Comparison of ENCODE assay signal across 15 mouse cellular contexts in the genomic region with DNA sequence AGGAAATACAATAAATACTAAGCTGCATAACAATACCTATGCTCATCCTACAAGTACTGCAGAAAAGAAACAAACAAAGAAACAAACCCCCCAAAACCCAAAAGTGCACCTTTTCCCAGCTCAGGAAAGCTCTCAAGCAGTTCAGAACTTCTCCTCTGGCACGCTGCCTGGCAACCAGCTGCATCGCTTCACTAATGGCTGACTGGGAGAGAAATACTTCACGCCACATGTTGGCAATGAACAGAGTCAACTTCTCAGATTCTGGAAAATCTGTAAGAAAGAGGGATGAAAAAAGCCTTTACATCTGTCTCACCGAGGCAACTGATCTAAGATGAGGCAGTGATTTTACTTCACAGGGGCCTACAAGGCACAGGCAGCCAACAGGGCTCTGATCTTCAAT. TPM values are rescaled to one million over a fixed set of nuclear protein-coding genes. Genes with fewer than 3 reads are reported as not detected.
DNase-seq lines count a peak whose midpoint lies in the region; ATAC-seq and TF ChIP-seq lines count a peak whose summit lies in the region.
"Had no signal": no experiment of that assay in that cellular context is flagged by ENCODE, and none has a peak within 500 bp of the region (broad histone marks: within the 10 kb centered on the region; RNA-seq: fewer than 3 reads in every experiment).

No protein-coding gene starts in this region.

- peaks cover 5% of the 10 kb centered on the region; the same call in 1 of the 2 replicates for H3K36me3 ChIP-seq in kidney, adult 2 months (ENCODE audit: control insufficient read depth, insufficient read depth, low read length)
- peaks cover 94% of the 10 kb centered on the region for H3K36me3 ChIP-seq in kidney, embryonic 15.5 days
- H3K36me3 ChIP-seq in lung, postnatal 0 days (ENCODE audit: insufficient read depth, low read length): peaks cover 60% of the 10 kb centered on the region
- peaks cover 92% of the 10 kb centered on the region for H3K36me3 ChIP-seq in forebrain, embryonic 10.5 days (replicated peaks)

- no peaks in the 10 kb centered on the region for H3K27me3 ChIP-seq in kidney, adult 2 months (replicated peaks; ENCODE audit: control insufficient read depth, insufficient read depth, low read length)
- H3K27me3 ChIP-seq in kidney, embryonic 15.5 days: no peaks in the 10 kb centered on the region
- no peaks in the 10 kb centered on the region for H3K27me3 ChIP-seq in lung, postnatal 0 days (replicated peaks; ENCODE audit: insufficient read depth, low read length)
- no peaks in the 10 kb centered on the region for H3K27me3 ChIP-seq in forebrain, embryonic 10.5 days (ENCODE audit: poor library complexity, severe bottlenecking)
- H3K27me3 ChIP-seq: hindbrain, embryonic 13.5 days; megakaryocyte, embryonic 14.5 days had no signal

- no peak overlapping the region for H3K4me3 ChIP-seq in kidney, adult 2 months (ENCODE audit: insufficient read depth, low read depth, low read length)
- no peak overlapping the region for H3K4me3 ChIP-seq in kidney, embryonic 15.5 days (replicated peaks)
- no peak overlapping the region for H3K4me3 ChIP-seq in lung, postnatal 0 days (ENCODE audit: low read depth, low read length)
- no peak overlapping the region for H3K4me3 ChIP-seq in forebrain, embryonic 10.5 days
- H3K4me3 ChIP-seq: erythroblast, embryonic 14.5 days; hindbrain, embryonic 13.5 days; megakaryocyte, embryonic 14.5 days had no signal

- H3K9me3 ChIP-seq in kidney, embryonic 15.5 days (replicated peaks): no peaks in the 10 kb centered on the region
- no peaks in the 10 kb centered on the region for H3K9me3 ChIP-seq in lung, postnatal 0 days (ENCODE audit: low read length)
- H3K9me3 ChIP-seq in forebrain, embryonic 10.5 days: no peaks in the 10 kb centered on the region
- H3K9me3 ChIP-seq: hindbrain, embryonic 13.5 days; megakaryocyte, embryonic 14.5 days had no signal

- H3K27ac ChIP-seq in kidney, adult 2 months (ENCODE audit: insufficient read depth, low read depth, low read length): no peak overlapping the region
- H3K27ac ChIP-seq in kidney, embryonic 15.5 days: no peak overlapping the region
- H3K27ac ChIP-seq in lung, postnatal 0 days (ENCODE audit: low read length): no peak overlapping the region
- no peak overlapping the region for H3K27ac ChIP-seq in forebrain, embryonic 10.5 days
- H3K27ac ChIP-seq: hindbrain, embryonic 13.5 days; liver, embryonic 14.5 days had no signal

- TF ChIP-seq EP300 in lung, postnatal 0 days (IDR thresholded peaks at IDR 0.05): no peak

- H3K4me2 ChIP-seq in kidney, embryonic 15.5 days: no peak overlapping the region
- H3K4me2 ChIP-seq in lung, postnatal 0 days (replicated peaks; ENCODE audit: low read depth, low read length): no peak overlapping the region
- H3K4me2 ChIP-seq: hindbrain, embryonic 13.5 days had no signal

- no peak for ATAC-seq in kidney, embryonic 15.5 days (replicated peaks; ENCODE audit: low FRiP score)
- ATAC-seq in lung, postnatal 0 days: no peak

- 61% methylated on average over 4 of the region's 4 CpGs for WGBS in kidney, adult 2 months
- 79% methylated on average over 4 of the region's 4 CpGs for WGBS in kidney, embryonic 15.5 days
- 65% methylated on average over 4 of the region's 4 CpGs for WGBS in lung, postnatal 0 days
- 97% methylated on average over 4 of the region's 4 CpGs for WGBS in forebrain, embryonic 10.5 days

- TF ChIP-seq CTCF in kidney, adult 2 months (conservative IDR thresholded peaks at IDR 0.05; ENCODE audit: insufficient read depth, insufficient read length, low read depth, low read length): no peak
- TF ChIP-seq CTCF in lung, postnatal 0 days (IDR thresholded peaks at IDR 0.05): no peak

- peak; percentile 52 for DNase-seq in kidney, adult 2 months
- peak; percentile 6 for DNase-seq in ovary, postnatal 14 days (ENCODE audit: low spot score)
- no peak for DNase-seq in ovary, adult 18-20 months (ENCODE audit: low spot score)
- DNase-seq in lung, postnatal 0 days (ENCODE audit: low spot score): peak; percentile 15
- DNase-seq in right cerebral cortex, postnatal 25 days: peak; percentile 41
- DNase-seq in forebrain, embryonic 10.5 days (ENCODE audit: extremely low spot score, low spot score): no peak
- no peak for DNase-seq in MN1 (ENCODE audit: low spot score)
- DNase-seq: cerebellum, adult 18-20 months; spleen, adult 18-20 months; thymus, adult 18-20 months had no signal

- no peak overlapping the region for H3K9ac ChIP-seq in kidney, embryonic 15.5 days
- H3K9ac ChIP-seq in lung, postnatal 0 days (replicated peaks; ENCODE audit: low read depth): no peak overlapping the region
- H3K9ac ChIP-seq: hindbrain, embryonic 13.5 days; liver, embryonic 14.5 days had no signal

- peaks cover 10% of the 10 kb centered on the region; the same call in 1 of the 2 replicates for H3K4me1 ChIP-seq in kidney, adult 2 months (ENCODE audit: control insufficient read depth, insufficient read depth, low read length)
- H3K4me1 ChIP-seq in kidney, embryonic 15.5 days: no peaks in the 10 kb centered on the region
- H3K4me1 ChIP-seq in lung, postnatal 0 days (ENCODE audit: insufficient read depth, low read depth, low read length): no peaks in the 10 kb centered on the region
- no peaks in the 10 kb centered on the region for H3K4me1 ChIP-seq in forebrain, embryonic 10.5 days
- H3K4me1 ChIP-seq: hindbrain, embryonic 13.5 days had no signal

- no peak for TF ChIP-seq POLR2A in kidney, adult 2 months (IDR thresholded peaks at IDR 0.05; ENCODE audit: low read depth, low read length)

RNA-seq across cellular contexts. Expression of gene Ice1, which starts 38.5 kb away (rescaled TPM):
- 15.4 and 17.1 TPM in 2 replicates for polyA plus RNA-seq in kidney, adult 2 months (2012; rRNA removed)
- polyA plus RNA-seq in kidney, embryonic 15.5 days (2015; fragmentation: Nextera tagmentation; extraction: Ambion mirVana): 18.2 and 19.9 TPM in 2 replicates
- 10.8 and 12.3 TPM in 2 replicates for polyA plus RNA-seq in lung, postnatal 0 days (2015; fragmentation: Nextera tagmentation; extraction: Ambion mirVana)
- polyA plus RNA-seq in forebrain, embryonic 10.5 days (2016; fragmentation: Nextera tagmentation; extraction: Ambion mirVana): 21.8 and 22.4 TPM in 2 replicates

Comparison
In these comparisons a context has a peak if more than half of its experiments do, and no peak if none do; other contexts are left out.
1. DNase-seq: peak in kidney, adult 2 months (single experiment), ovary, postnatal 14 days (single experiment), lung, postnatal 0 days (single experiment) and right cerebral cortex, postnatal 25 days (single experiment); none in ovary, adult 18-20 months (single experiment), forebrain, embryonic 10.5 days (single experiment) and MN1 (single experiment).